Mouse (Mus musculus) embryonic facial prominence, embryonic 12.5 days (tissue): ENCODE measurements around the gene Cep41. TPM values are rescaled to one million over a fixed set of nuclear protein-coding genes. Genes with fewer than 3 reads are reported as not detected.

Experiments used
- ATAC-seq: fragments of 200-750 bp; cut with Nextera tagmentation; 2 replicates; pipeline ENCODE4 v1.8.0; 2017; ENCODE audit not compliant: insufficient number of reproducible peaks, insufficient read depth, low FRiP score, low TSS enrichment
- H3K27ac ChIP-seq: fragments of 300-500 bp; sonication (generic); 2 replicates; pipeline ENCODE4 v1.5.1; 2016; ENCODE audit warnings: mild to moderate bottlenecking
- H3K27me3 ChIP-seq: fragments of 300-500 bp; sonication (generic); 2 replicates; pipeline ENCODE4 v1.6.1; 2016; ENCODE audit warnings: mild to moderate bottlenecking, moderate library complexity
- H3K36me3 ChIP-seq: fragments of 300-500 bp; sonication (generic); 2 replicates; pipeline ENCODE4 v1.6.1; 2016; ENCODE audit warnings: mild to moderate bottlenecking
- H3K4me1 ChIP-seq: fragments of 300-500 bp; sonication (generic); 2 replicates; pipeline ENCODE4 v1.6.1; 2016
- H3K4me2 ChIP-seq: fragments of 300-500 bp; sonication (generic); replicated peaks from 2 replicates; pipeline ENCODE4 v1.6.1; 2016; ENCODE audit warnings: mild to moderate bottlenecking, moderate library complexity
- H3K4me3 ChIP-seq: fragments of 300-500 bp; sonication (generic); 2 replicates; pipeline ENCODE4 v1.5.1; 2016; ENCODE audit warnings: mild to moderate bottlenecking
- H3K9ac ChIP-seq: fragments of 300-500 bp; sonication (generic); 2 replicates; pipeline ENCODE4 v1.6.1; 2016; ENCODE audit warnings: mild to moderate bottlenecking, moderate library complexity
- H3K9me3 ChIP-seq: fragments of 300-500 bp; sonication (generic); 2 replicates; pipeline ENCODE4 v1.6.1; 2016; ENCODE audit warnings: mild to moderate bottlenecking, moderate library complexity
- WGBS: fragments of 180-500 bp; shearing (Covaris S2); methylation state at CpG from one replicate; pipeline ENCODE4 v1.1.7; 2016; 5-methylcytosine and 5-hydroxymethylcytosine counted together
- polyA plus RNA-seq: library from polyadenylated mRNA; unstranded; fragments of >200 nt; fragmentation: Nextera tagmentation; extraction: Ambion mirVana; gene quantifications from 2 replicates; pipeline ENCODE4 v1.2.1, GENCODE M21; 2016

Gene Cep41
- polyA plus RNA-seq, 1 experiment from 2014 or later = 26.3 TPM

- Histone ChIP-seq H3K4me1 (peaks cover 73% of the 10 kb centered on the region), H3K9me3 (no peaks in the 10 kb centered on the region), H3K36me3 (no peaks in the 10 kb centered on the region), H3K27me3 (no peaks in the 10 kb centered on the region), H3K4me3 (no peak overlapping the region), H3K27ac (peak overlapping the region; percentile 54; the same call in 1 of the 2 replicates), H3K9ac (no peak overlapping the region), H3K4me2 (no peak overlapping the region)
- no peak for ATAC-seq
- 76% methylated on average over 5 of the region's 5 CpGs for WGBS
Observed at GRCm38 (mm10) chr6:30671696-30672095, 21.9 kb downstream of the Cep41 start.

DNA sequence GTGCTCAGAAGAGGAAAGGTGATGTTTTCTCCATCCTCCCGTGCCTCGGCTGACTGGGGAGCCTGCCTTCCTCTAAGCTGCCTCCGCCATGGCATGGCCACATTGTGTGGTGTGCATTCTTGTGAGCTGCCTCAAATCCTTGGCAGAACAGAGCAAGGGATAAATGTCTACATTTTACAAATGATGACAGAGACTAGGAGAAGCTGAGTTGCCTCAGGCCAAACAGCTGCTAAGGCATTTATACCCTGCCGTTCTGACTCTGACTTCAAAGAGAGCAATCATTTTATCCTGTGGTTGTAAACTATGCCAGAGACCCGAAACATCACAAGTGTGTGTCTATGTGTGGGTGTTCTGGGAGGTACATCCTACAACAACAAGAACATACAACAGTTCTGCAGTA lies 26.0 kb downstream of the Cep41 start:
- Histone ChIP-seq H3K9ac (no peak overlapping the region), H3K36me3 (no peaks in the 10 kb centered on the region), H3K4me1 (peaks cover 55% of the 10 kb centered on the region), H3K9me3 (no peaks in the 10 kb centered on the region), H3K4me2 (no peak overlapping the region), H3K27ac (peak overlapping the region; percentile 80), H3K4me3 (no peak overlapping the region), H3K27me3 (no peaks in the 10 kb centered on the region)
- ATAC-seq = no peak
- 28% methylated on average over 5 of the region's 5 CpGs for WGBS

- no peak overlapping the region for H3K9ac ChIP-seq
- H3K9me3 ChIP-seq = no peaks in the 10 kb centered on the region
- ATAC-seq = no peak
- peaks cover 54% of the 10 kb centered on the region for H3K4me1 ChIP-seq
- 26% methylated on average over 6 of the region's 6 CpGs for WGBS
- no peak overlapping the region for H3K4me2 ChIP-seq
- H3K27ac ChIP-seq = peak overlapping the region; percentile 86; the same call in 1 of the 2 replicates
- H3K36me3 ChIP-seq = no peaks in the 10 kb centered on the region
- no peaks in the 10 kb centered on the region for H3K27me3 ChIP-seq
- H3K4me3 ChIP-seq = no peak overlapping the region
Observed at GRCm38 (mm10) chr6:30666043-30666442, 27.5 kb downstream of the Cep41 start.

DNA sequence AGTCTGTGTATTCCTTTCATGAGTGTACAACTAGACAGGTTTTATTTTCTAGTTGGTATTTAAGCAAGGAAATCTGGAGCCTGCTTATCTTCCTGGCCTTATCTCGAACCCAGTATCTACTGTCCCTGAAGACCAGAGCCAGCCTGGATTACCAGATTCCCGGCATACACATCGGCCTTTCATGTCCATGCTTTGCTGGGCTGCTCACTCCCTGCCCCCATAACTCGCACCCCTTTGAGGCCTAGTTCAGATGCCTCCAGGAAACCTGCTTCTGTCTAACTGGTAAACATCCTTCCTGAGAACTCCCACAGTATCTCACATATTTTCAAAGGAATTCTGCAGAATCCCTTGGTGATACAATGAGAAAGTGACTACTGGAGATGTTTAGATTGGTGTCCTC lies 28.3 kb downstream of the Cep41 start:
- Histone ChIP-seq H3K9me3 (no peaks in the 10 kb centered on the region), H3K36me3 (no peaks in the 10 kb centered on the region), H3K9ac (no peak overlapping the region), H3K4me3 (no peak overlapping the region), H3K4me2 (no peak overlapping the region), H3K4me1 (peaks cover 53% of the 10 kb centered on the region), H3K27me3 (no peaks in the 10 kb centered on the region), H3K27ac (peak overlapping the region; percentile 86)
- 23% methylated on average over 4 of the region's 4 CpGs for WGBS
- ATAC-seq = no peak

DNA sequence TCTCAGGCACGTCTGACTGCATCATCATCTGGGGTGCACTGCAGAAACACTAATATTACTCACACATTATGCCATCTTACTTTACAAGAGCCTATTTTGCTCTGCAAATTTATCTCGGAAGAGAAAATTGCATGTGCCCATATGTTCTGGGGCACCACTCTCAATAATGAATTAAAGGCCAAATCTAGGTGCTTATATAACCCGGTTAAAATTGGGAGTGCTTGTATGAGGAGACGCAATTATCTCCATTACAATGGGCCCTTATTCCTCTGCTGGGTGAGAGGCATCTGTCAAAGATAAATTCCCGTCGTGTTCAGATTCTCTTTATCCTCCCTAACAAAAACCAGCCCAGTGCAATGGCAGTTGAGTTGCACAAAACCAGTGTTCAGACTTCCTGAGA lies 28.8 kb downstream of the Cep41 start:
- no peaks in the 10 kb centered on the region for H3K9me3 ChIP-seq
- ATAC-seq = no peak
- no peaks in the 10 kb centered on the region for H3K36me3 ChIP-seq
- peaks cover 49% of the 10 kb centered on the region for H3K4me1 ChIP-seq
- no peaks in the 10 kb centered on the region for H3K27me3 ChIP-seq
- H3K4me3 ChIP-seq = no peak overlapping the region
- peak overlapping the region; percentile 86 for H3K27ac ChIP-seq
- H3K4me2 ChIP-seq = no peak overlapping the region
- WGBS = 26% methylated on average over 6 of the region's 6 CpGs
- H3K9ac ChIP-seq = no peak overlapping the region

DNA sequence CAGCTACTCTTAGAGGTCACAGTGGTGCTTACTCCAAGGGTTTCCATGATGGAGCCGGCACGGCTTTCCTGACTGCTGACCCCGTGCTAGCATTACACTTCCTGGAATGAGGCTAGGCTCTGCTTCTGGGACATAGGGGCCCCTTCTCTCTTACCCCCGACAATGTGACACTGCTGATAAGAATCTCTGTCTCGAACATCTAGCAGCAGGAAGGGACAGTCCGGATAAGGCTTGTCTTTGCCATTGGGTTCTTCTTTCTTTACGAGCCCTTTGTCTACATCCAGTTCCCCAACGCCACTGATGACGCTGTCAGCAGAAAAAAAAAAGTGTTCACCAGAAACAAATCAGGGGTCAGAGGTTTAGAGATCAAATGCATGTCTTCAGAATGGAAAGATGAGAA lies 34.9 kb downstream of the Cep41 start:
- H3K9me3 ChIP-seq = no peaks in the 10 kb centered on the region

GRCm38 (mm10) chr6:30657279-30657678 lies 36.3 kb downstream of the Cep41 start:
- ATAC-seq = no peak
- Histone ChIP-seq H3K4me1 (peaks cover 44% of the 10 kb centered on the region), H3K4me3 (no peak overlapping the region), H3K9ac (no peak overlapping the region), H3K27me3 (no peaks in the 10 kb centered on the region), H3K9me3 (no peaks in the 10 kb centered on the region), H3K36me3 (peaks cover 2% of the 10 kb centered on the region; the same call in 1 of the 2 replicates), H3K27ac (peak overlapping the region; percentile 69), H3K4me2 (no peak overlapping the region)
- WGBS = 94% methylated on average over 12 of the region's 12 CpGs

More for the DNA sequence above, 34.9 kb downstream of the Cep41 start:
- no peak overlapping the region for H3K4me3 ChIP-seq
- H3K27ac ChIP-seq = no peak overlapping the region
- 63% methylated on average over 9 of the region's 9 CpGs for WGBS
- no peak overlapping the region for H3K9ac ChIP-seq
- no peak overlapping the region for H3K4me2 ChIP-seq
- peaks cover 2% of the 10 kb centered on the region; the same call in 1 of the 2 replicates for H3K36me3 ChIP-seq
- no peaks in the 10 kb centered on the region for H3K27me3 ChIP-seq
- H3K4me1 ChIP-seq = peaks cover 32% of the 10 kb centered on the region
- no peak for ATAC-seq

DNA sequence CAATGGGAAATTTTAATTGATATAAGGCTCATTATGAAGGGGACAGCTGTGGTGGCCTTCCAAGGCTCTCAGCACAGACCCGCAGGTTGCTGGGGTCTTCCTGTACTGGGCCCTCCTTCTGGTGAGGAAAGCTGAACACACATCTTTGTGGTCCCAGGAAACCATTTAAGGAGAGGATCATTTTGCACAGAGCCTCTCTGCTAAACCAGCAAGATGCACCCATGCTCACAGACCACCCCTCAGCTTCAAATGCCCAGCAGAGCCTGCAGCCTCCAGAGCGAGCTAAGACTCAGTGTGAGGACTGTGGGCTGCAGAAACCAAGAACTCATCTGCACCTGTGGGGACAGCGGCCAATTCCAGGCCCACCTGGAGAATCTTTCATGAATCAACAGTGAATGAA lies 38.6 kb downstream of the Cep41 start:
- WGBS = 68% methylated on average over 3 of the region's 3 CpGs
- peaks cover 2% of the 10 kb centered on the region; the same call in 1 of the 2 replicates for H3K36me3 ChIP-seq
- no peaks in the 10 kb centered on the region for H3K27me3 ChIP-seq
- no peaks in the 10 kb centered on the region for H3K9me3 ChIP-seq
- H3K27ac ChIP-seq = peak overlapping the region; percentile 89
- H3K9ac ChIP-seq = no peak overlapping the region
- H3K4me3 ChIP-seq = no peak overlapping the region
- ATAC-seq = no peak
- peaks cover 36% of the 10 kb centered on the region for H3K4me1 ChIP-seq
- no peak overlapping the region for H3K4me2 ChIP-seq

DNA sequence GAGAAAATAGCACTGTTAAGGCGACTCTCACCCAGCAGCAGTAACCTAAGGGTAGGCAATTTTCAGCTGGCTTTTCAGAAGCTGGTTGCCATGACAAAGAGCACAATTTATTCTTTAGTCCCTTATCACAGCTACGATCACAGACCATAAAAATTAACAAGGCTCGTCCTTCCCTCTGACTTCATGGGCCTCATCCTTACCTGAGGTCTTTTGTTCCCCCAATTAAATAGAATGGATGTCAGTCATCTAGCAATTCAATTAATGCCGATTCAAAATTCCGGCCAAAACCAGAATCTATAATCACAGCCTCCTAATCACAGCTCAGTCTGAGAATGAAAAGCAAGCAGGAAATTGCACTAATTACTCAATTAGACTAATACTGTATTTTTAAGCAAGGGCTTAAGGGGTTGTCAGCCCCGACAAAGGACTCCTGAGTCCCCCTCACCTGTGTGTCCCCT lies 39.1 kb downstream of the Cep41 start:
- ATAC-seq = no peak

DNA sequence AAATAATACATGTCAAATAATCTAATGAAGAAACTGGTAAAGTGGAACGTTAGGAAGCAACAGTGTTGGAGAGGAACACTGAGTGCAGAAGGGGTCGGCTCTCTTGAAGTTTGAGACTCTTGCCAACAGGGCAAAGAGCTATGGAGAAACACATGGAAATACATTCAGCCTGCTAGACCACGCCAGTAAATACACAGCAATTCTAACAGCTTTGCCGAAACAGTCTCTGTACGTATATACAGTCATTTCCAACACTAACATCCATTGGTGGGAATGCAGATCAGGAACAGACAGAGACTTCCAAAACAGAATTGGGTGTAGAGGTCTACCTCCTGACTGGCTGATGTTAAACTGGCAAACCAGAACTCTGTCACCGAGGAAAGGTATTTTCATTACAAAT lies 40.0 kb downstream of the Cep41 start:
- no peak overlapping the region for H3K4me2 ChIP-seq
- no peak overlapping the region for H3K9ac ChIP-seq
- H3K4me1 ChIP-seq = peaks cover 36% of the 10 kb centered on the region
- no peaks in the 10 kb centered on the region for H3K27me3 ChIP-seq
- 69% methylated on average over 6 of the region's 6 CpGs for WGBS
- no peak overlapping the region for H3K4me3 ChIP-seq
- no peak for ATAC-seq
- H3K9me3 ChIP-seq = no peaks in the 10 kb centered on the region
- H3K27ac ChIP-seq = peak overlapping the region; percentile 89
- H3K36me3 ChIP-seq = peaks cover 2% of the 10 kb centered on the region; the same call in 1 of the 2 replicates

More for the DNA sequence above, 39.1 kb downstream of the Cep41 start:
- H3K4me2 ChIP-seq = no peak overlapping the region
- peak overlapping the region; percentile 89 for H3K27ac ChIP-seq
- H3K4me1 ChIP-seq = peaks cover 36% of the 10 kb centered on the region
- no peak overlapping the region for H3K9ac ChIP-seq
- no peak overlapping the region for H3K4me3 ChIP-seq
- no peaks in the 10 kb centered on the region for H3K9me3 ChIP-seq
- H3K36me3 ChIP-seq = peaks cover 2% of the 10 kb centered on the region; the same call in 1 of the 2 replicates
- no peaks in the 10 kb centered on the region for H3K27me3 ChIP-seq
- 39% methylated on average over 6 of the region's 6 CpGs for WGBS

DNA sequence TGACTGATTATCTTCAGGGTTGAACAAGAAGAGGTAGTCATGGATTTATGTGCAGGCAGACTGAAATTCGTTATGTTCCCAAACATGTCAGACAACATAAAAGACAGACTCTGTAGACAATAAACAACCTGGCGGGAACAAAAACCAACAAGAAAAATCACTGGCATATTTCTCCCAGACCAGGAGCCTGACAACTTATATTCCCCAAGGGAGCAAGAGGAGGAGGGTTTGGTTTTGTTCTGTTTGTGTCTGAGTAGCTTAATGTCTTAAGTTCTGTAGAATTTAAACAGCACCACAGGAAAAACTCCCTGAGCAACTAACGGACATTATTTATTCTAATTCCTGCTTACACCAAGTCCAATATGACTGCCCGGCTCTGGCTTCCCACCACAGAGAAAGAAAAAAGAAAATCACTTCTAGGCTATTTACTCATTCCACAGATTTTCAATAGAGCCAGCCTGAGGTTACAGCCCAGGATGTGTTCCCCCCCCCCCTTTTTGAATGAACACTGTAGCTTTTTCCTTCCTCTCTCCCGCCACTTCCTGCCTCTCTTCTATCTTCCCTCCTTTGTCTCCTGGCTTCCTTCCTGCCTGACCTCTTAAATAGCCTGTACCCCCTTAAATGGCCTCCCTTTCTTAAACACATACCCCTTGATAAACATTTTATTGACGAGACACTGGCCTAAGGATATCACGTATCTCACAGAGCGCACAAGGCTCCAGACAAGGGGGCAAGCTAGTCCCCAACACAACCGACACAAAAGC lies 40.9 kb downstream of the Cep41 start:
- H3K4me3 ChIP-seq = no peak overlapping the region
- no peak for ATAC-seq
- peak overlapping the region; percentile 89 for H3K27ac ChIP-seq
- peaks cover 36% of the 10 kb centered on the region for H3K4me1 ChIP-seq
- no peaks in the 10 kb centered on the region for H3K9me3 ChIP-seq
- no peak overlapping the region for H3K4me2 ChIP-seq
- WGBS = 29% methylated on average over 9 of the region's 9 CpGs
- H3K36me3 ChIP-seq = no peaks in the 10 kb centered on the region
- no peaks in the 10 kb centered on the region for H3K27me3 ChIP-seq
- no peak overlapping the region for H3K9ac ChIP-seq

- Histone ChIP-seq H3K36me3 (no peaks in the 10 kb centered on the region), H3K4me1 (peaks cover 24% of the 10 kb centered on the region), H3K9me3 (no peaks in the 10 kb centered on the region), H3K4me2 (no peak overlapping the region), H3K27me3 (no peaks in the 10 kb centered on the region), H3K27ac (peak overlapping the region; percentile 17; the same call in 1 of the 2 replicates), H3K9ac (no peak overlapping the region), H3K4me3 (no peak overlapping the region)
- WGBS = 73% methylated on average over 11 of the region's 11 CpGs
- no peak for ATAC-seq
Observed at GRCm38 (mm10) chr6:30649651-30650296, 43.8 kb downstream of the Cep41 start.
